Mouse (Mus musculus): ENCODE measurements around the gene Cited4. TPM values are rescaled to one million over a fixed set of nuclear protein-coding genes. Genes with fewer than 3 reads are reported as not detected.

The Cited4 gene
- polyA plus RNA-seq (2012; ENCODE audit: insufficient read depth, low replicate concordance), result 91.8 and 174 TPM in 2 replicates

- Histone ChIP-seq H3K4me3 (replicated peaks) (peak within 1 kb of the TSS; percentile 95), H3K4me1 (peaks cover 68% of the 10 kb centered on the region), H3K36me3 (replicated peaks; ENCODE audit: low read length) (no peaks in the 10 kb centered on the region), H3K9me3 (peaks cover 4% of the 10 kb centered on the region; the same call in 1 of the 2 replicates), H3K27me3 (replicated peaks) (peaks cover 58% of the 10 kb centered on the region)
- TF ChIP-seq GATA1 (IDR thresholded peaks at IDR 0.05; ENCODE audit: borderline replicate concordance, low read length), result no peak
- no peak for TF ChIP-seq FLI1 (IDR thresholded peaks at IDR 0.05; ENCODE audit: low read length)
These were observed at the start of gene Cited4 for GRCm38 (mm10) chr4:120666358-120667024. Gene Cited4, plus strand, starts transcription at chr4:120666572.

GRCm38 (mm10) chr4:120627728-120628127 lies 38.6 kb upstream of the Cited4 start:
- no peak overlapping the region for H3K4me3 ChIP-seq (replicated peaks)
- peaks cover 6% of the 10 kb centered on the region for H3K27me3 ChIP-seq (replicated peaks)
- no peak for TF ChIP-seq GATA1 (IDR thresholded peaks at IDR 0.05; ENCODE audit: borderline replicate concordance, low read length)
- no peak for TF ChIP-seq FLI1 (IDR thresholded peaks at IDR 0.05; ENCODE audit: low read length)
- H3K4me1 ChIP-seq, result peaks cover 39% of the 10 kb centered on the region
- no peaks in the 10 kb centered on the region for H3K9me3 ChIP-seq
- no peaks in the 10 kb centered on the region for H3K36me3 ChIP-seq (replicated peaks; ENCODE audit: low read length)

- H3K36me3 ChIP-seq (replicated peaks; ENCODE audit: low read length), result no peaks in the 10 kb centered on the region
- H3K4me1 ChIP-seq, result peaks cover 40% of the 10 kb centered on the region
- no peaks in the 10 kb centered on the region for H3K9me3 ChIP-seq
- no peak for TF ChIP-seq GATA1 (IDR thresholded peaks at IDR 0.05; ENCODE audit: borderline replicate concordance, low read length)
- TF ChIP-seq FLI1 (IDR thresholded peaks at IDR 0.05; ENCODE audit: low read length), result no peak
- peaks cover 10% of the 10 kb centered on the region for H3K27me3 ChIP-seq (replicated peaks)
- H3K4me3 ChIP-seq (replicated peaks), result peak overlapping the region; percentile 75
These were observed 36.0 kb upstream of the Cited4 start for GRCm38 (mm10) chr4:120630218-120630931.

GRCm38 (mm10) chr4:120631828-120632227 lies 34.5 kb upstream of the Cited4 start:
- peaks cover 22% of the 10 kb centered on the region for H3K27me3 ChIP-seq (replicated peaks)
- peaks cover 32% of the 10 kb centered on the region for H3K4me1 ChIP-seq
- peak overlapping the region; percentile 42 for H3K4me3 ChIP-seq (replicated peaks)
- no peaks in the 10 kb centered on the region for H3K9me3 ChIP-seq
- TF ChIP-seq GATA1 (IDR thresholded peaks at IDR 0.05; ENCODE audit: borderline replicate concordance, low read length) (no peak), FLI1 (IDR thresholded peaks at IDR 0.05; ENCODE audit: low read length) (no peak)
- H3K36me3 ChIP-seq (replicated peaks; ENCODE audit: low read length), result no peaks in the 10 kb centered on the region

GRCm38 (mm10) chr4:120635351-120635750 lies 31.0 kb upstream of the Cited4 start:
- H3K4me3 ChIP-seq (replicated peaks), result no peak overlapping the region
- TF ChIP-seq GATA1 (IDR thresholded peaks at IDR 0.05; ENCODE audit: borderline replicate concordance, low read length) (no peak), FLI1 (IDR thresholded peaks at IDR 0.05; ENCODE audit: low read length) (no peak)
- H3K4me1 ChIP-seq, result peaks cover 25% of the 10 kb centered on the region
- H3K27me3 ChIP-seq (replicated peaks), result peaks cover 37% of the 10 kb centered on the region
- peaks cover 14% of the 10 kb centered on the region for H3K9me3 ChIP-seq
- no peaks in the 10 kb centered on the region for H3K36me3 ChIP-seq (replicated peaks; ENCODE audit: low read length)

GRCm38 (mm10) chr4:120641946-120642345 lies 24.4 kb upstream of the Cited4 start:
- TF ChIP-seq GATA1 (IDR thresholded peaks at IDR 0.05; ENCODE audit: borderline replicate concordance, low read length), result no peak
- no peak for TF ChIP-seq FLI1 (IDR thresholded peaks at IDR 0.05; ENCODE audit: low read length)
- Histone ChIP-seq H3K27me3 (replicated peaks) (peaks cover 52% of the 10 kb centered on the region), H3K4me3 (replicated peaks) (no peak overlapping the region), H3K9me3 (peaks cover 20% of the 10 kb centered on the region), H3K36me3 (replicated peaks; ENCODE audit: low read length) (no peaks in the 10 kb centered on the region), H3K4me1 (no peaks in the 10 kb centered on the region)

- H3K27me3 ChIP-seq (replicated peaks), result peaks cover 55% of the 10 kb centered on the region
- no peaks in the 10 kb centered on the region for H3K36me3 ChIP-seq (replicated peaks; ENCODE audit: low read length)
- TF ChIP-seq GATA1 (IDR thresholded peaks at IDR 0.05; ENCODE audit: borderline replicate concordance, low read length) (no peak), FLI1 (IDR thresholded peaks at IDR 0.05; ENCODE audit: low read length) (no peak)
These were observed 22.5 kb upstream of the Cited4 start for GRCm38 (mm10) chr4:120643899-120644298.

GRCm38 (mm10) chr4:120649369-120650207 lies 16.8 kb upstream of the Cited4 start:
- Histone ChIP-seq H3K36me3 (replicated peaks; ENCODE audit: low read length) (no peaks in the 10 kb centered on the region), H3K4me1 (peaks cover 17% of the 10 kb centered on the region), H3K9me3 (peaks cover 22% of the 10 kb centered on the region), H3K27me3 (replicated peaks) (peaks cover 84% of the 10 kb centered on the region), H3K4me3 (replicated peaks) (peak overlapping the region; percentile 85)
- TF ChIP-seq GATA1 (IDR thresholded peaks at IDR 0.05; ENCODE audit: borderline replicate concordance, low read length), result no peak
- TF ChIP-seq FLI1 (IDR thresholded peaks at IDR 0.05; ENCODE audit: low read length), result no peak

More at GRCm38 (mm10) chr4:120643899-120644298, 22.5 kb upstream of the Cited4 start:
- H3K4me3 ChIP-seq (replicated peaks), result no peak overlapping the region
- H3K4me1 ChIP-seq, result peaks cover 6% of the 10 kb centered on the region; the same call in 1 of the 2 replicates
- H3K9me3 ChIP-seq, result peaks cover 6% of the 10 kb centered on the region

- Histone ChIP-seq H3K9me3 (peaks cover 22% of the 10 kb centered on the region), H3K27me3 (replicated peaks) (peaks cover 86% of the 10 kb centered on the region), H3K4me3 (replicated peaks) (peak overlapping the region; percentile 85), H3K36me3 (replicated peaks; ENCODE audit: low read length) (no peaks in the 10 kb centered on the region), H3K4me1 (peaks cover 17% of the 10 kb centered on the region)
- TF ChIP-seq GATA1 (IDR thresholded peaks at IDR 0.05; ENCODE audit: borderline replicate concordance, low read length), result no peak
- no peak for TF ChIP-seq FLI1 (IDR thresholded peaks at IDR 0.05; ENCODE audit: low read length)
These were observed 16.2 kb upstream of the Cited4 start for GRCm38 (mm10) chr4:120650208-120650592.

Data from megakaryocyte, embryonic 14.5 days (primary cell).